Mouse (Mus musculus): ENCODE results near the gene 1700028P14Rik.
A peak's percentile ranks its signal among the peaks of the same experiment; 100 is the strongest.

1700028P14Rik gene

GRCm38 (mm10) chr19:23607951-23608350 is 44.7 kb downstream of the 1700028P14Rik start:
- DNase-seq (ENCODE audit: low read depth): no peak

- no peak for DNase-seq (ENCODE audit: low read depth)
These were observed 57.7 kb downstream of the 1700028P14Rik start for GRCm38 (mm10) chr19:23594950-23595349.

- no peak for DNase-seq (ENCODE audit: low read depth)
These were observed 73.8 kb downstream of the 1700028P14Rik start for GRCm38 (mm10) chr19:23578606-23579355.

- DNase-seq (ENCODE audit: low read depth): no peak
These were observed 75.9 kb downstream of the 1700028P14Rik start for GRCm38 (mm10) chr19:23576685-23577084.

- DNase-seq (ENCODE audit: low read depth): no peak
These were observed 88.9 kb downstream of the 1700028P14Rik start for GRCm38 (mm10) chr19:23563693-23564092.

GRCm38 (mm10) chr19:23562588-23562987 is 90.0 kb downstream of the 1700028P14Rik start:
- DNase-seq (ENCODE audit: low read depth): no peak

- DNase-seq (ENCODE audit: low read depth): no peak
These were observed 90.6 kb downstream of the 1700028P14Rik start for GRCm38 (mm10) chr19:23562061-23562460.

GRCm38 (mm10) chr19:23553450-23553849 is 99.2 kb downstream of the 1700028P14Rik start:
- DNase-seq (ENCODE audit: low read depth): no peak

GRCm38 (mm10) chr19:23545604-23546003 is 107.0 kb downstream of the 1700028P14Rik start:
- peak; percentile 41 for DNase-seq (ENCODE audit: low read depth)

GRCm38 (mm10) chr19:23543244-23544004 is 109.2 kb downstream of the 1700028P14Rik start:
- no peak for DNase-seq (ENCODE audit: low read depth)

- no peak for DNase-seq (ENCODE audit: low read depth)
These were observed 109.9 kb downstream of the 1700028P14Rik start for GRCm38 (mm10) chr19:23542759-23543158.

GRCm38 (mm10) chr19:23535700-23536099 is 116.9 kb downstream of the 1700028P14Rik start:
- no peak for DNase-seq (ENCODE audit: low read depth)

GRCm38 (mm10) chr19:23531899-23532298 is 120.7 kb downstream of the 1700028P14Rik start:
- DNase-seq (ENCODE audit: low read depth): no peak

GRCm38 (mm10) chr19:23523711-23524110 is 128.9 kb downstream of the 1700028P14Rik start:
- DNase-seq (ENCODE audit: low read depth): peak; percentile 71

- DNase-seq (ENCODE audit: low read depth): peak; percentile 41
These were observed 130.8 kb downstream of the 1700028P14Rik start for GRCm38 (mm10) chr19:23521831-23522230.

GRCm38 (mm10) chr19:23521071-23521470 is 131.5 kb downstream of the 1700028P14Rik start:
- DNase-seq (ENCODE audit: low read depth): no peak

- DNase-seq (ENCODE audit: low read depth): peak; percentile 89
These were observed 132.0 kb downstream of the 1700028P14Rik start for GRCm38 (mm10) chr19:23520629-23521028.

- no peak for DNase-seq (ENCODE audit: low read depth)
These were observed 134.1 kb downstream of the 1700028P14Rik start for GRCm38 (mm10) chr19:23518477-23518876.

GRCm38 (mm10) chr19:23511303-23511702 is 141.3 kb downstream of the 1700028P14Rik start:
- DNase-seq (ENCODE audit: low read depth): peak; percentile 65
